Mouse (Mus musculus) embryonic facial prominence, embryonic 11.5 days (tissue): ENCODE results near the gene Ppp1r12b. TPM values are rescaled to one million over a fixed set of nuclear protein-coding genes. Genes with fewer than 3 reads are reported as not detected.
A peak's percentile ranks its signal among the peaks of the same experiment; 100 is the strongest.

ENCODE experiments used
- ATAC-seq: fragments of 200-750 bp; cut with Nextera tagmentation; replicated peaks from 2 replicates; pipeline ENCODE4 v1.8.0; 2017; ENCODE audit warnings: low read depth; ENCODE audit not compliant: insufficient number of reproducible peaks, low FRiP score, low TSS enrichment
- DNase-seq: peaks from one replicate; pipeline ENCODE4 v3.0.0-alpha.2; 2015; ENCODE audit warnings: low spot score
- H3K27ac ChIP-seq: fragments of 300-500 bp; sonication (generic); replicated peaks from 2 replicates; pipeline ENCODE4 v1.5.1; 2014; ENCODE audit warnings: mild to moderate bottlenecking, low read depth, low read length, control low read depth
- H3K27me3 ChIP-seq: fragments of 300-500 bp; sonication (generic); 2 replicates; pipeline ENCODE4 v1.6.1; 2014; ENCODE audit warnings: mild to moderate bottlenecking, low read length, moderate library complexity, mixed read lengths; ENCODE audit not compliant: control insufficient read depth, insufficient read depth
- H3K36me3 ChIP-seq: fragments of 300-500 bp; sonication (generic); replicated peaks from 2 replicates; pipeline ENCODE4 v1.6.1; 2014; ENCODE audit warnings: low read depth, mild to moderate bottlenecking, low read length, moderate library complexity, mixed read lengths; ENCODE audit not compliant: control insufficient read depth, insufficient read depth
- H3K4me1 ChIP-seq: fragments of 300-500 bp; sonication (generic); 2 replicates; pipeline ENCODE4 v1.6.1; 2014; ENCODE audit warnings: low read length, mixed read lengths; ENCODE audit not compliant: control insufficient read depth, insufficient read depth
- H3K4me2 ChIP-seq: fragments of 300-500 bp; sonication (generic); 2 replicates; pipeline ENCODE4 v1.6.1; 2014; ENCODE audit warnings: low read depth, mild to moderate bottlenecking, control low read depth, low read length, moderate library complexity
- H3K4me3 ChIP-seq: fragments of 300-500 bp; sonication (generic); 2 replicates; pipeline ENCODE4 v1.5.1; 2014; ENCODE audit warnings: low read depth, low read length, control low read depth
- H3K9ac ChIP-seq: fragments of 300-500 bp; sonication (generic); replicated peaks from 2 replicates; pipeline ENCODE4 v1.6.1; 2014; ENCODE audit warnings: mild to moderate bottlenecking, control low read depth, low read length
- H3K9me3 ChIP-seq: fragments of 300-500 bp; sonication (generic); replicated peaks from 2 replicates; pipeline ENCODE4 v1.6.1; 2016; ENCODE audit warnings: mild to moderate bottlenecking, low read length, inconsistent platforms, mixed read lengths; ENCODE audit not compliant: control insufficient read depth
- WGBS: fragments of 180-500 bp; shearing (Covaris S2); extraction: QIAGEN DNeasy Blood & Tissue Kit; methylation state at CpG from one replicate; pipeline ENCODE4 v1.1.7; 2014; 5-methylcytosine and 5-hydroxymethylcytosine counted together
- polyA plus RNA-seq: library from polyadenylated mRNA; unstranded; fragments of >200 nt; fragmentation: Nextera tagmentation; extraction: Ambion mirVana; gene quantifications from 2 replicates; pipeline ENCODE4 v1.2.1, GENCODE M21; 2014

Gene Ppp1r12b
- polyA plus RNA-seq, 1 experiment from 2014 or later = 5.0 TPM

DNA sequence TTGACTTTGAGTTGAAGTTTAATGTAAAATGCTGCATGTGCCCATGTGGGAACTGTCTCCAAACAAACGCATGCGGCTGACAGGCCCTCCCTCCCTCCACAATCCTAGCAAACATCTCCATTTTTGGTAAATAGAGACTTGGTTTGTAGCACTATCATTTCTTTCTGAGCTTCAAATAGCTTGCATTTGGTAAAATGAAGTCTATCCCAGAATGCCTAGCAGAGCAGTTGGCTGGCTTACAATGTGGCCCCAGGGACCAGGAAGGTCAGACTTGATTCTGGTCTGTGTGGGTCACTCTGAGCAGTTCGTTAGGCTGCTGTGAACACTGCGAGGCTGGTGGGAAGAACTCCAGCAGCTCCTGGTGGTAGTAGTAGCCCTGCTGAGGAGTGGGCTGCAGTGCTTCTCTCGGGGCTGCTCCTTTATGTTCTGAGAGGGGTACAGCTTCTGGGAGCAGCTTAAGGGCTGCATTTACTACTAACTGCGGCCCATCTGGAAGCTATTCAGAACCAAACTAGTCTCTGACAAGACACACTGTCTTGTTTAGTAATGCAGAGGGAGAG is 180.9 kb downstream of the Ppp1r12b start:
- H3K4me2 ChIP-seq = no peak overlapping the region
- H3K9ac ChIP-seq = no peak overlapping the region; the same call in 1 of the 2 replicates
- no peaks in the 10 kb centered on the region for H3K27me3 ChIP-seq
- ATAC-seq (no peak), DNase-seq (peak; percentile 69)
- no peaks in the 10 kb centered on the region for H3K9me3 ChIP-seq
- 29% methylated on average over 6 of the region's 6 CpGs for WGBS
- peaks cover 3% of the 10 kb centered on the region; the same call in 1 of the 2 replicates for H3K4me1 ChIP-seq
- no peaks in the 10 kb centered on the region for H3K36me3 ChIP-seq
- peak overlapping the region; percentile 74 for H3K27ac ChIP-seq
- H3K4me3 ChIP-seq = no peak overlapping the region

DNA sequence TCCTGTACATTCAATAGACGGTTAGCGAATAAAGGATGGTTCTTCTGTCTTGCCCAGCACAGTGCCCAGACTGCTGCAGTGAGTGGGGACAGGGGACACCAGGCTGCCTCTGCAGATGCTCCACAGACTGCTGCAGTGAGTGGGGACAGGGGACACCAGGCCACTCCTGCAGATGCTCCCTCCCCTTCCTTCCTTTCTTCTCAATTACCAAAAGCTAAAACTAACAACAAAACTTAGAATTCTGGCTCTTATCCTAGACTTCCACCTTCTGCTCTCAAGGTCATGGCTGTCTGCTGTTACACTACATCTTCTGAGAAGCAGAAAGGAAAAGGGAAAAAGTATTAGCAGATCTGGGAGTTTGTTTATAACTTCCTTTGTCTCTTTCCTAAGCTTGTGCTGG is 181.5 kb downstream of the Ppp1r12b start:
- Histone ChIP-seq H3K4me1 (peaks cover 3% of the 10 kb centered on the region; the same call in 1 of the 2 replicates), H3K27ac (no peak overlapping the region)
- WGBS = 81% methylated on average over 2 of the region's 2 CpGs

DNA sequence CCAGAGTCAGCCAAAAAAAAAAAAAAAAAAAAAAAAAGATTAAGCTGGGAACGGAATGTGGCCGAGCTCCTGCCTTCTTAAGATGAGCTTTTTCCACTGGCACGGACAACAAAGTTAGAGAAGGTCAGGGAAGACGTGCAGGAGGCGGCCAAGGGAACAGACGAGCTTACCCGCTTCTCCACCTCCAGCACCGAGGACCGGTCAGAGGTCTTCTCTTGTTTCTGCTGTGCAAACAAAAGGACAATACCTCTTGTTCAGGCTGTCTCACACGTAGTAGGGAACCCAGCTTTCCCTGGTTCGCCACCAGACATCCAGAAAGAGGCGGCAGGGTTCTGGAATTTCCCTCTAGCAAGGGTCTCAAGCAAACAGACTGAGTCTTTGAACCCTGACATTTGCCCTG is 182.5 kb downstream of the Ppp1r12b start:
- Histone ChIP-seq H3K4me1 (peaks cover 3% of the 10 kb centered on the region; the same call in 1 of the 2 replicates), H3K4me2 (no peak overlapping the region), H3K4me3 (no peak overlapping the region), H3K36me3 (no peaks in the 10 kb centered on the region), H3K27me3 (no peaks in the 10 kb centered on the region), H3K9ac (no peak overlapping the region), H3K9me3 (no peaks in the 10 kb centered on the region), H3K27ac (no peak overlapping the region)
- ATAC-seq = no peak
- 53% methylated on average over 12 of the region's 12 CpGs for WGBS
- no peak for DNase-seq

More for the DNA sequence above, 181.5 kb downstream of the Ppp1r12b start:
- Histone ChIP-seq H3K27me3 (no peaks in the 10 kb centered on the region), H3K4me2 (no peak overlapping the region), H3K4me3 (no peak overlapping the region), H3K9me3 (no peaks in the 10 kb centered on the region), H3K9ac (no peak overlapping the region), H3K36me3 (no peaks in the 10 kb centered on the region)
- no peak for ATAC-seq
- no peak for DNase-seq

DNA sequence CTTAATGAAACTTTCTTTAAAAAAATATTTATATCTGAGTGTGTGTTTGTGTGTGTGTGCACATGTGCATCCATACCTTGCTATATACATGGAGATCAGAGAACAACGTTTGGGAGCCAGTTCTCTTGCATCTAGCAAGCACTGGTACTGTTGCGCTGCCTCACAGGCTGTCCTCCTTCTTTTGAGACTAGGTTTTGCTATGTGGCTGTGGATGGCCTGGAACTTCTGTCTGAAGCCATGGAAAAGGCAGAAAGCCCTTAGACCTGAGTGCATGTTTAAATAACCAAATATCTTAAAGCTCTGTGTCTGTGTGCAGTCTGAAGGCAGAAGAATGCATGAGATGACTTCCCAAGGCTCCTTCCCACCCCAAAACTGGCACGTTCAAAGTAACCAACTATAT is 182.9 kb downstream of the Ppp1r12b start:
- ATAC-seq (no peak), DNase-seq (no peak)
- H3K9ac ChIP-seq = no peak overlapping the region
- 86% methylated on average over 3 of the region's 3 CpGs for WGBS
- H3K4me2 ChIP-seq = no peak overlapping the region
- H3K27ac ChIP-seq = no peak overlapping the region
- peaks cover 3% of the 10 kb centered on the region; the same call in 1 of the 2 replicates for H3K4me1 ChIP-seq
- H3K27me3 ChIP-seq = no peaks in the 10 kb centered on the region
- H3K4me3 ChIP-seq = no peak overlapping the region
- H3K36me3 ChIP-seq = no peaks in the 10 kb centered on the region; the same call in 1 of the 2 replicates
- H3K9me3 ChIP-seq = no peaks in the 10 kb centered on the region

DNA sequence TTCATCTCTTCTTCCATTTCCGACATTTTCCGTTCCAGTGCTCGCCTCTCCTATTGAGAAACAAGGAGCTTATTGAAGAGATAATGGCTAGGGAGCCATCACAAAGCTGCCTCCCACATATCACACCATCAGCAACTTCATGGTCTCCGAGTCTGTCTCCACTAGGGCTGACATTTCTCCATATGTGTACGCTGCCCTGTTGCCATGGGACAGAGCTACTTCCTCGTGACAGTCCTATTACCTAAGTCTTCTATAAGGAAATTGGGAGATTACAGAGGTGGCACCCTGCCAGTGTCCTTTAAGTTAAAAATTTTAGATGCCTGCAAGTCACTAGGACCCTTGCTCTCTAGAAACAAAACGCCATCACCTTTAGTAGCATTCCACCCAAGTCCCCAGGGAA is 183.7 kb downstream of the Ppp1r12b start:
- no peaks in the 10 kb centered on the region for H3K9me3 ChIP-seq
- H3K9ac ChIP-seq = no peak overlapping the region
- no peak overlapping the region for H3K27ac ChIP-seq
- peaks cover 8% of the 10 kb centered on the region for H3K4me1 ChIP-seq
- H3K27me3 ChIP-seq = no peaks in the 10 kb centered on the region
- H3K36me3 ChIP-seq = no peaks in the 10 kb centered on the region; the same call in 1 of the 2 replicates
- 91% methylated on average over 7 of the region's 7 CpGs for WGBS
- no peak overlapping the region for H3K4me2 ChIP-seq
- ATAC-seq (no peak), DNase-seq (no peak)
- H3K4me3 ChIP-seq = no peak overlapping the region

DNA sequence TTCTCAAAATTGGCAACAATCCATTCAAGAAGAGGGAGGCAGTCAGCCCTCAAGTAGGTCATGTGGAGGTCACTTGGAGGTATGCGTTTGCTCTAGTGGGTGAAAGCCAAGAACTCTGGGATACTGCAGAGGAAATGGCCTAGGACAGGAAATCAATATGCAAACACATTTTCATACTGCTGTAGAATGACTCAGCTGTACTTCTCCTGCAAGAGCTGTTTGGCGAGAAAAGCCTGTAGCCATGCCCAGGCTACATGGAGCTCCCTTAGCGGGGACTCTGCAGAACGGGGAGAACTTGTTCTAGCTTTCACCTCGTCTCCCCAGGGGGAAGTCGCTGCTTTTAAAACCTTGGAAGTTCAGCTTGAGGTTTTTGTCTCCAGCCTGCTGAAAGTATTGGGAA is 184.4 kb downstream of the Ppp1r12b start:
- H3K4me3 ChIP-seq = no peak overlapping the region
- H3K9ac ChIP-seq = no peak overlapping the region
- 79% methylated on average over 6 of the region's 6 CpGs for WGBS
- H3K9me3 ChIP-seq = no peaks in the 10 kb centered on the region
- no peak for ATAC-seq
- H3K4me1 ChIP-seq = peaks cover 8% of the 10 kb centered on the region
- H3K36me3 ChIP-seq = no peaks in the 10 kb centered on the region; the same call in 1 of the 2 replicates
- no peak for DNase-seq
- no peak overlapping the region for H3K27ac ChIP-seq
- H3K4me2 ChIP-seq = no peak overlapping the region
- H3K27me3 ChIP-seq = no peaks in the 10 kb centered on the region

DNA sequence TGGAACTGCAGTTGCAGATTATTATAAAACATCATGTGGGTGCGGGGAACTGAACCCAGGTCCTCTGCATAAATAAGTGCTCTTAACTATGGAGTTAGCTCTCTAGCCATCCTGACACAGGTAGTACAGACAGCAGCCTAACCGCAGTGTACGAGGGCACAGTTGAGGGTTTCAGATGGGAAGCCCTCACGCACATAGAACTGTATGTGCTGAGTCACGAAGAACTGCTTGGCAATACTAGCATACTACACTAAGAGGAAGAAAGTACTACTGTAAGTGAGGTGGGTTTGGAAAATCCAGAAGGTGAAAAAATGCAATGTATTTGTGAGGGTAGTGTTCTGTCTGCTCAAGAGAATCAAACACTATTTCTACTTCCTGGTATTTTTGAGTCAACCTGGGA is 185.4 kb downstream of the Ppp1r12b start:
- Histone ChIP-seq H3K4me3 (no peak overlapping the region), H3K9me3 (no peaks in the 10 kb centered on the region), H3K27me3 (no peaks in the 10 kb centered on the region), H3K4me2 (no peak overlapping the region), H3K36me3 (no peaks in the 10 kb centered on the region; the same call in 1 of the 2 replicates), H3K4me1 (peaks cover 8% of the 10 kb centered on the region), H3K9ac (no peak overlapping the region), H3K27ac (no peak overlapping the region)
- ATAC-seq (no peak), DNase-seq (no peak)
- 95% methylated on average over 5 of the region's 5 CpGs for WGBS

DNA sequence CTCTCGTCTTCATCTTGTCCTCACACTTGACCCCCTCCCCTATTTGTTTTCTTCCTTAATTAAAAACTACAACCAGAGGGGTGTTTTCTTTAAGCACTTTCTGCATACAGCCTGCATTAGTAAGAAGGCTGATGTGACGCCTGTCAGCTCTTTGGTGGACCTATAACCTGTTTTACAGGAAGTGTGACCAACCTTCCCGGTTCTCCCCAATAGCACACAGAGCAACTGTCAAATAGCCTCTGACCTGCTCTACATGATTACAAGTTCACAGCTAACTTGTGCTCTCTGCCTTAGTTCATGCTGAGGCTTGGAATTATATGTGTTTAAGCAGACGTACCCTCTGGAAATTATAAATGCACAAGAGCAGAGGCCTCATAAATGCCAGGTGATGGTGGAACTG is 189.3 kb downstream of the Ppp1r12b start:
- Histone ChIP-seq H3K9ac (no peak overlapping the region), H3K4me3 (no peak overlapping the region), H3K4me2 (no peak overlapping the region), H3K27ac (no peak overlapping the region), H3K27me3 (no peaks in the 10 kb centered on the region), H3K9me3 (no peaks in the 10 kb centered on the region), H3K36me3 (no peaks in the 10 kb centered on the region; the same call in 1 of the 2 replicates), H3K4me1 (peaks cover 4% of the 10 kb centered on the region; the same call in 1 of the 2 replicates)
- 79% methylated on average over 4 of the region's 4 CpGs for WGBS
- DNase-seq (no peak), ATAC-seq (no peak)
